In genomic region chr8:61295040-61295439, GRCm38 (mm10) we compare ENCODE assay signal across 16 mouse cellular contexts.
DNase-seq lines count a peak whose midpoint lies in the region; ATAC-seq and TF ChIP-seq lines count a peak whose summit lies in the region.
"Had no signal": no experiment of that assay in that cellular context is flagged by ENCODE, and none has a peak within 500 bp of the region (broad histone marks: within the 10 kb centered on the region; RNA-seq: fewer than 3 reads in every experiment).

No protein-coding gene starts in this region.

- H3K27ac ChIP-seq in forebrain, embryonic 12.5 days: no peak overlapping the region
- H3K27ac ChIP-seq in forebrain, embryonic 16.5 days (ENCODE audit: low read length): no peak overlapping the region
- H3K27ac ChIP-seq in hindbrain, embryonic 16.5 days (ENCODE audit: low read depth, low read length): no peak overlapping the region
- no peak overlapping the region for H3K27ac ChIP-seq in neural tube, embryonic 13.5 days (replicated peaks)
- H3K27ac ChIP-seq in gastrocnemius, adult 2 months: no peak overlapping the region
- H3K27ac ChIP-seq: kidney, embryonic 15.5 days; limb, embryonic 10.5 days; macrophage had no signal

- H3K4me3 ChIP-seq in forebrain, embryonic 12.5 days (replicated peaks): no peak overlapping the region
- H3K4me3 ChIP-seq in forebrain, embryonic 16.5 days (replicated peaks; ENCODE audit: low read length): no peak overlapping the region
- no peak overlapping the region for H3K4me3 ChIP-seq in hindbrain, embryonic 16.5 days (ENCODE audit: low read length)
- no peak overlapping the region for H3K4me3 ChIP-seq in neural tube, embryonic 13.5 days
- no peak overlapping the region for H3K4me3 ChIP-seq in gastrocnemius, adult 2 months
- H3K4me3 ChIP-seq: kidney, embryonic 15.5 days; limb, embryonic 10.5 days had no signal

- no peaks in the 10 kb centered on the region for H3K27me3 ChIP-seq in forebrain, embryonic 12.5 days
- no peaks in the 10 kb centered on the region for H3K27me3 ChIP-seq in forebrain, embryonic 16.5 days (replicated peaks; ENCODE audit: control insufficient read depth, insufficient read depth, low read length)
- H3K27me3 ChIP-seq in hindbrain, embryonic 16.5 days (replicated peaks; ENCODE audit: control insufficient read depth, insufficient read depth, low read length): no peaks in the 10 kb centered on the region
- H3K27me3 ChIP-seq in neural tube, embryonic 13.5 days: no peaks in the 10 kb centered on the region
- H3K27me3 ChIP-seq: kidney, embryonic 15.5 days; Patski had no signal

- H3K4me1 ChIP-seq in forebrain, embryonic 12.5 days: peaks cover 27% of the 10 kb centered on the region
- peaks cover 10% of the 10 kb centered on the region for H3K4me1 ChIP-seq in forebrain, embryonic 16.5 days (replicated peaks; ENCODE audit: control insufficient read depth, insufficient read depth, low read length)
- peaks cover 9% of the 10 kb centered on the region for H3K4me1 ChIP-seq in hindbrain, embryonic 16.5 days (ENCODE audit: control insufficient read depth, insufficient read depth, low read depth, low read length)
- H3K4me1 ChIP-seq in neural tube, embryonic 13.5 days (replicated peaks): peaks cover 22% of the 10 kb centered on the region
- H3K4me1 ChIP-seq: limb, embryonic 10.5 days had no signal

- DNase-seq in adrenal gland, postnatal 14 days: no peak
- no peak for DNase-seq in adrenal gland, adult 2 months
- no peak for DNase-seq in gastrocnemius, adult 2 months
- DNase-seq: cerebellum, postnatal 25 days; gastrocnemius, postnatal 14 days; lung, adult 2 months had no signal

- H3K36me3 ChIP-seq in forebrain, embryonic 12.5 days (replicated peaks): no peaks in the 10 kb centered on the region
- H3K36me3 ChIP-seq in forebrain, embryonic 16.5 days (ENCODE audit: control insufficient read depth, insufficient read depth): no peaks in the 10 kb centered on the region
- no peaks in the 10 kb centered on the region for H3K36me3 ChIP-seq in hindbrain, embryonic 16.5 days (ENCODE audit: control insufficient read depth, insufficient read depth, low read length)
- no peaks in the 10 kb centered on the region for H3K36me3 ChIP-seq in neural tube, embryonic 13.5 days
- H3K36me3 ChIP-seq: kidney, embryonic 15.5 days had no signal

- no peak for TF ChIP-seq CTCF in gastrocnemius, adult 2 months (IDR thresholded peaks at IDR 0.05)

- no peak overlapping the region for H3K9ac ChIP-seq in forebrain, embryonic 12.5 days
- H3K9ac ChIP-seq in forebrain, embryonic 16.5 days (replicated peaks; ENCODE audit: low read depth, low read length): no peak overlapping the region
- no peak overlapping the region for H3K9ac ChIP-seq in hindbrain, embryonic 16.5 days (ENCODE audit: low read depth, low read length)
- H3K9ac ChIP-seq in neural tube, embryonic 13.5 days: no peak overlapping the region
- H3K9ac ChIP-seq: kidney, embryonic 15.5 days had no signal

- H3K9me3 ChIP-seq in forebrain, embryonic 12.5 days: no peaks in the 10 kb centered on the region
- no peaks in the 10 kb centered on the region for H3K9me3 ChIP-seq in forebrain, embryonic 16.5 days (ENCODE audit: control insufficient read depth, low read length)
- no peaks in the 10 kb centered on the region for H3K9me3 ChIP-seq in hindbrain, embryonic 16.5 days (ENCODE audit: control insufficient read depth, low read length)
- H3K9me3 ChIP-seq in neural tube, embryonic 13.5 days: no peaks in the 10 kb centered on the region
- H3K9me3 ChIP-seq: kidney, embryonic 15.5 days; limb, embryonic 10.5 days had no signal

- peak overlapping the region; percentile 26 for H3K4me2 ChIP-seq in forebrain, embryonic 12.5 days
- peak overlapping the region; percentile 26; the same call in 1 of the 2 replicates for H3K4me2 ChIP-seq in forebrain, embryonic 16.5 days (ENCODE audit: low read length)
- no peak overlapping the region for H3K4me2 ChIP-seq in hindbrain, embryonic 16.5 days (ENCODE audit: low read length)
- H3K4me2 ChIP-seq in neural tube, embryonic 13.5 days: peak overlapping the region; percentile 32
- H3K4me2 ChIP-seq: kidney, embryonic 15.5 days; liver, embryonic 11.5 days had no signal

- intact Hi-C loops in gastrocnemius, adult 2 months (cut with DNase I): no loop called here

- WGBS in forebrain, embryonic 12.5 days: 56% methylated on average over 4 of the region's 4 CpGs
- 53% methylated on average over 4 of the region's 4 CpGs for WGBS in forebrain, embryonic 16.5 days
- WGBS in hindbrain, embryonic 16.5 days: 58% methylated on average over 4 of the region's 4 CpGs
- 61% methylated on average over 4 of the region's 4 CpGs for WGBS in neural tube, embryonic 13.5 days

- no peak for ATAC-seq in forebrain, embryonic 12.5 days (ENCODE audit: low FRiP score)
- ATAC-seq in forebrain, embryonic 16.5 days: no peak
- ATAC-seq in hindbrain, embryonic 16.5 days: peak; percentile 46; the same call in 1 of the 2 replicates
- no peak for ATAC-seq in neural tube, embryonic 13.5 days (ENCODE audit: low read depth)
- ATAC-seq: activated CD4-positive, CD25-positive, alpha-beta regulatory T cell, adult 4 months; Patski had no signal
